Mouse (Mus musculus): Measurements from ENCODE around the gene Gm11037. TPM values are rescaled to one million over a fixed set of nuclear protein-coding genes. Genes with fewer than 3 reads are reported as not detected.
"Not testable (repeated sequence)": the region's sequence is repeated elsewhere in the genome, so short reads cannot be mapped to it uniquely, and the experiment has no call there.

Gene Gm11037
- polyA plus RNA-seq, 1 experiment from 2014 or later, result not detected

GRCm38 (mm10) chr2:131105061-131105460 is 28.2 kb upstream of the Gm11037 start:
- H3K27me3 ChIP-seq; H3K4me3 ChIP-seq; ATAC-seq (ENCODE audit: insufficient number of reproducible peaks, insufficient read depth, low FRiP score, low TSS enrichment); H3K9me3 ChIP-seq; H3K4me2 ChIP-seq (replicated peaks); H3K27ac ChIP-seq; H3K4me1 ChIP-seq; H3K9ac ChIP-seq; H3K36me3 ChIP-seq: not testable (repeated sequence)
- WGBS, result 69% methylated on average over 4 of the region's 4 CpGs

- no peak for ATAC-seq (ENCODE audit: insufficient number of reproducible peaks, insufficient read depth, low FRiP score, low TSS enrichment)
- H3K4me3 ChIP-seq, result no peak overlapping the region
- 83% methylated on average over 5 of the region's 5 CpGs for WGBS
- no peaks in the 10 kb centered on the region for H3K4me1 ChIP-seq
- H3K9me3 ChIP-seq, result no peaks in the 10 kb centered on the region
- no peak overlapping the region for H3K4me2 ChIP-seq (replicated peaks)
- H3K9ac ChIP-seq, result no peak overlapping the region
- no peak overlapping the region for H3K27ac ChIP-seq
- no peaks in the 10 kb centered on the region for H3K27me3 ChIP-seq
- H3K36me3 ChIP-seq, result no peaks in the 10 kb centered on the region
Measured at GRCm38 (mm10) chr2:131105989-131106388, 27.3 kb upstream of the Gm11037 start.

DNA sequence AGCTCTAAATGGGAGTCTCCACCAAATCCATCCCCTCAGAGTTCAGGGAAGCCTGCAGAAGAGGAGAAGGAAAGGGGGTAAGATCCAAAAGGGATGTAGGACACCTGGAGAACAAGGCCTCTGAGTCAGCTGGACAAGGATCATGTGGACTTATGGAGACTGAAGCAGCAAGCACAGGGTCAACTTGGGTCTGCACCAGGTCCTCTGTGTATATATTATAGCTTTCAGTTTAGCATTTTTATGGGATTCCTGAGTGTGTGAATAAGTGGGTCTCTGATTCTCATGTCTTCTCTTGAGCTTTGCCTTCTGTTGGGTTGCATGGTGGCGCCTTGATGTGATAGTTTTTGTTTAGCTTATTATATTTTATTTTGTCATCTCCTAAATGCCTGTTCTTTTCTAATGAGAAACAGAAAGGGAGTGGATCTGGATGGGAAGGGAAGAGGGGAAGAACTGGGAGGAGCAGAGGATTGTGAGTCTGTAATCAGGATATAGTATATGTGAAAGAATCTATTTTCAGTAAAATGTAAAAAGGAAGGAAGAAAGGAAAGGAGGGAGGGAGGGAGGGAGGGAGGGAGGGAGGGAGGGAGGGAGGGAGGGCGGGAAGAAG is 14.2 kb upstream of the Gm11037 start:
- no peak overlapping the region for H3K27ac ChIP-seq
- H3K4me3 ChIP-seq, result no peak overlapping the region
- H3K4me1 ChIP-seq, result no peaks in the 10 kb centered on the region
- ATAC-seq (ENCODE audit: insufficient number of reproducible peaks, insufficient read depth, low FRiP score, low TSS enrichment), result no peak
- no peaks in the 10 kb centered on the region for H3K9me3 ChIP-seq
- H3K36me3 ChIP-seq, result no peaks in the 10 kb centered on the region
- WGBS, result 75% methylated on average over 2 of the region's 2 CpGs
- no peak overlapping the region for H3K4me2 ChIP-seq (replicated peaks)
- no peaks in the 10 kb centered on the region for H3K27me3 ChIP-seq
- H3K9ac ChIP-seq, result no peak overlapping the region

DNA sequence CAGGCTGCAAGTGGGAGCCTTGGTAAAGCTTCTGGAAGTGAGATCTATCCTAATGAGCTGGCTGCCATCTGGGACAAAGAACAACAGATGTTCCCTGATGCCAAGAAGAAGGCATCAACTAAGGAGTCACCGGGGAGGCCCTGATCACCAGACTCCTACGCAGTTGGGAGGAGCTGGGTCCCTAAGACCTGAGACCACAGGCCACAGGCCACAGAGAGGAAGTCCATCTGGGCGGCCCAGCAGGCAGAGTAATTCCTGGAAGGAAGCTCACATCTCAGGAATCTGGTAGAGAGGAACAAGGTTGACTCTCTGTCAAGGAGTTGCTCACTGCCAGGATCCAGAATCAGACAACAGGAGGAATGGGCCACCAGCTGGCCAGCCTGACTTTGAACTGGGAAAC is 9.1 kb upstream of the Gm11037 start:
- no peak overlapping the region for H3K4me2 ChIP-seq (replicated peaks)
- 68% methylated on average over 3 of the region's 3 CpGs for WGBS
- ATAC-seq (ENCODE audit: insufficient number of reproducible peaks, insufficient read depth, low FRiP score, low TSS enrichment), result no peak
- no peaks in the 10 kb centered on the region for H3K9me3 ChIP-seq
- no peak overlapping the region for H3K9ac ChIP-seq
- no peaks in the 10 kb centered on the region for H3K27me3 ChIP-seq
- no peak overlapping the region for H3K27ac ChIP-seq
- H3K4me3 ChIP-seq, result no peak overlapping the region
- peaks cover 30% of the 10 kb centered on the region for H3K4me1 ChIP-seq
- H3K36me3 ChIP-seq, result no peaks in the 10 kb centered on the region

DNA sequence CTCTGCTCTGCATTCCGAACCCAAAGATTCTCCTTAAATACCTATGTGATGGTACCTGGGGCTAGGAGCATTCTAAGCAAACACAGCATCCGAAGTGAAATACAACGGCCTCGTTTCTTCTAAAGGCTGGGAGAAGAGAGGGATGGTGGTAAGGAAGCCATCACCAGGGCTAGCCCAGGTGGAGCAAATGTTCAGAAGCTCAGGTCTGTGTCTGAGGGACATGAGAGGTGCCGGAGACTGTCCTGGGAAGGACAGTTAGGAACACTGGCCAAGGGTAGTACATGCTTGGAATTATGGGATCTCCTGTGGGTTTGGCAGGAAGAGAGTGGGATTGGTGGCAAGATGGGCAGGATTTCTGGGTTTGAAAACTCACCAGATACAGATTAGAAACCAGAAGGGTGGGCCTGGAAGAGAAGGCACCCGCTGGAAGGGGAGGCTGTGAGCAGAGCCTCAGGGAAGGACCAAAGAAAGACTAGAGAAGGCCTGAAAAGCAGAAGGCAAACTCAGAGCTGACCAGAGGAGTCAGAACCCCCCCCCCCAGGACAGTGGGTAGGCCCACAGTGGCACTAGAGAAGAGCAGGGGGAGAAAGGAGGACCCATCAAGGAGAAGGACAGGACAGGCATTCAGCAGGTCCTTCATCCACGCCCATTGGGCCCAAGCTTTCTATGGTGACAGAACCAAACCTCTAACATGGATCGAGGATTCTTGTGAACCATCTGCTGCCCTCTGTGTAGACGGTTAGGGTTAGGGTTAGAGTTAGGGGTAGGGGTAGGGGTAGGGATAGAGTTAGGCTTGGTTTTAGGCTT is 7.9 kb upstream of the Gm11037 start:
- Histone ChIP-seq H3K4me3 (no peak overlapping the region), H3K36me3 (no peaks in the 10 kb centered on the region), H3K4me1 (peaks cover 32% of the 10 kb centered on the region), H3K9ac (no peak overlapping the region), H3K27me3 (no peaks in the 10 kb centered on the region), H3K4me2 (replicated peaks) (no peak overlapping the region), H3K9me3 (no peaks in the 10 kb centered on the region), H3K27ac (no peak overlapping the region)
- ATAC-seq (ENCODE audit: insufficient number of reproducible peaks, insufficient read depth, low FRiP score, low TSS enrichment), result no peak
- WGBS, result 90% methylated on average over 9 of the region's 9 CpGs

GRCm38 (mm10) chr2:131125964-131126815 is 7.1 kb upstream of the Gm11037 start:
- peak overlapping the region; percentile 58 for H3K4me2 ChIP-seq (replicated peaks)
- H3K36me3 ChIP-seq, result no peaks in the 10 kb centered on the region

DNA sequence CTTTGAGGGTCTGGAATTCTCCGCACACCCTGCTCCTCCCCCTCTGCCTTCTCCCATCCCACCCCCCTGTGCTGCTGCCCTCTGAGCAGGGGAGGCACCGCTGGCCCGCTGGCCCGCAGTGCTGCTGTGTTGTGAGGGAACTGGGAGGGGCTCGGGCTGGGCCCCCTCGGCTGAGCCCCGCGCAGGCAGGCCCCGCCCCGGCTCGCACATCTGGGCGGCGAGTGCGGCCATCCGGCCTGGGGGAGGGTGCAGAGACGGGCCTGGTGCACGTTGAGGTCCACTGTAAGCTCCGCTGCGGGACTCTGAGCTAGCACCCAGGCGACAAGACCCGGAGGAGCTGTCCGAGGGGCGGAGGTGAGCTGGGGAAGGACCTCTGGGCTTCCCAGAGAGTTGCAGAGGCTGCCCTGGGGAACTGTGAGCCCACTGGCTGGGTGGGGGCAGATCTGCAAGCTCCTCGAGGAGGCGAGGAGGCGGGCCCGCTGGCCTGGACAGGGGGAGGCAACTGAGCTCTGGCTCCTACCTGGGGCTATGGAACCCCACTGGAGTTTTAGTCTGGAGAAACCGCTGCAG is 6.1 kb upstream of the Gm11037 start, which contains the start of gene Hspa12b:
TSS of gene Hspa12b (plus strand) at position 120 of the 570 bp plus-strand sequence.
- Histone ChIP-seq H3K9me3 (no peaks in the 10 kb centered on the region), H3K4me2 (replicated peaks) (peak within 1 kb of the TSS; percentile 58), H3K27me3 (no peaks in the 10 kb centered on the region), H3K36me3 (peaks cover 5% of the 10 kb centered on the region; the same call in 1 of the 2 replicates), H3K4me1 (peaks cover 38% of the 10 kb centered on the region), H3K27ac (peak within 1 kb of the TSS; percentile 86), H3K4me3 (peak within 1 kb of the TSS; percentile 65), H3K9ac (peak within 1 kb of the TSS; percentile 90)
- WGBS, result 1% methylated on average over 28 of the region's 28 CpGs
- peak; percentile 95 for ATAC-seq (ENCODE audit: insufficient number of reproducible peaks, insufficient read depth, low FRiP score, low TSS enrichment)

More at GRCm38 (mm10) chr2:131125964-131126815, 7.1 kb upstream of the Gm11037 start:
- WGBS, result 38% methylated on average over 9 of the region's 9 CpGs
- H3K4me1 ChIP-seq, result peaks cover 32% of the 10 kb centered on the region
- no peaks in the 10 kb centered on the region for H3K27me3 ChIP-seq
- no peaks in the 10 kb centered on the region for H3K9me3 ChIP-seq
- peak overlapping the region; percentile 86 for H3K27ac ChIP-seq
- H3K9ac ChIP-seq, result peak overlapping the region; percentile 90
- no peak for ATAC-seq (ENCODE audit: insufficient number of reproducible peaks, insufficient read depth, low FRiP score, low TSS enrichment)
- no peak overlapping the region for H3K4me3 ChIP-seq

- peak overlapping the region; percentile 58 for H3K4me2 ChIP-seq (replicated peaks)
- no peaks in the 10 kb centered on the region for H3K9me3 ChIP-seq
- H3K27ac ChIP-seq, result no peak overlapping the region
- 83% methylated on average over 5 of the region's 5 CpGs for WGBS
- H3K36me3 ChIP-seq, result peaks cover 5% of the 10 kb centered on the region; the same call in 1 of the 2 replicates
- peaks cover 40% of the 10 kb centered on the region for H3K4me1 ChIP-seq
- H3K27me3 ChIP-seq, result no peaks in the 10 kb centered on the region
- peak overlapping the region; percentile 65 for H3K4me3 ChIP-seq
- peak overlapping the region; percentile 90 for H3K9ac ChIP-seq
- no peak for ATAC-seq (ENCODE audit: insufficient number of reproducible peaks, insufficient read depth, low FRiP score, low TSS enrichment)
Measured at GRCm38 (mm10) chr2:131128211-131128610, 5.1 kb upstream of the Gm11037 start.

GRCm38 (mm10) chr2:131128636-131129157 is 4.6 kb upstream of the Gm11037 start:
- Histone ChIP-seq H3K36me3 (peaks cover 5% of the 10 kb centered on the region; the same call in 1 of the 2 replicates), H3K27me3 (no peaks in the 10 kb centered on the region), H3K27ac (no peak overlapping the region), H3K9me3 (no peaks in the 10 kb centered on the region), H3K4me3 (no peak overlapping the region), H3K4me2 (replicated peaks) (peak overlapping the region; percentile 58), H3K4me1 (peaks cover 40% of the 10 kb centered on the region), H3K9ac (no peak overlapping the region)
- ATAC-seq (ENCODE audit: insufficient number of reproducible peaks, insufficient read depth, low FRiP score, low TSS enrichment), result no peak
- WGBS, result 84% methylated on average over 3 of the region's 3 CpGs

- Histone ChIP-seq H3K4me2 (replicated peaks) (no peak overlapping the region), H3K9ac (no peak overlapping the region), H3K9me3 (no peaks in the 10 kb centered on the region), H3K4me1 (peaks cover 38% of the 10 kb centered on the region), H3K27me3 (no peaks in the 10 kb centered on the region), H3K36me3 (peaks cover 15% of the 10 kb centered on the region), H3K27ac (no peak overlapping the region), H3K4me3 (no peak overlapping the region)
- no peak for ATAC-seq (ENCODE audit: insufficient number of reproducible peaks, insufficient read depth, low FRiP score, low TSS enrichment)
- 86% methylated on average over 5 of the region's 5 CpGs for WGBS
Measured at GRCm38 (mm10) chr2:131129836-131130235, 3.5 kb upstream of the Gm11037 start.

GRCm38 (mm10) chr2:131130849-131131248 is 2.4 kb upstream of the Gm11037 start:
- Histone ChIP-seq H3K9ac (no peak overlapping the region), H3K4me3 (no peak overlapping the region), H3K27me3 (no peaks in the 10 kb centered on the region), H3K36me3 (peaks cover 25% of the 10 kb centered on the region), H3K4me2 (replicated peaks) (no peak overlapping the region), H3K9me3 (no peaks in the 10 kb centered on the region), H3K27ac (no peak overlapping the region), H3K4me1 (peaks cover 43% of the 10 kb centered on the region)
- ATAC-seq (ENCODE audit: insufficient number of reproducible peaks, insufficient read depth, low FRiP score, low TSS enrichment), result no peak
- WGBS, result 79% methylated on average over 2 of the region's 2 CpGs

Measured in embryonic facial prominence, embryonic 12.5 days (tissue).